Mouse (Mus musculus) cortical plate, adult 2 months (tissue): ENCODE measurements around the gene Parvb.

Source experiments
- CTCF ChIP-seq: fragments of 200-500 bp; IDR thresholded peaks from 2 replicates; pipeline ENCODE4 v1.5.1; 2011; ENCODE audit warnings: mild to moderate bottlenecking, control low read depth, low read length; ENCODE audit not compliant: insufficient read depth; ENCODE audit errors: extremely low read depth
- POLR2A ChIP-seq: fragments of 200-500 bp; IDR thresholded peaks from 2 replicates; pipeline ENCODE4 v1.6.1; 2011; ENCODE audit warnings: mild to moderate bottlenecking, low read length, control low read depth; ENCODE audit not compliant: insufficient read depth; ENCODE audit errors: extremely low read depth

GRCm38 (mm10) chr15:84246195-84246594, 14.4 kb downstream of the Parvb start:
- TF ChIP-seq CTCF (no peak), POLR2A (no peak)
